Mouse (Mus musculus) CH12F3 (cell line): ENCODE data around the gene Cask.

Source experiments
- in situ Hi-C: fragments of 300-500 bp; cut with MboI; formaldehyde crosslinking; loops from 2 replicates; pipeline ENCODE4 v1.14.3; 2020; ENCODE audit warnings: low sequenced_read_pairs

The Cask gene

DNA sequence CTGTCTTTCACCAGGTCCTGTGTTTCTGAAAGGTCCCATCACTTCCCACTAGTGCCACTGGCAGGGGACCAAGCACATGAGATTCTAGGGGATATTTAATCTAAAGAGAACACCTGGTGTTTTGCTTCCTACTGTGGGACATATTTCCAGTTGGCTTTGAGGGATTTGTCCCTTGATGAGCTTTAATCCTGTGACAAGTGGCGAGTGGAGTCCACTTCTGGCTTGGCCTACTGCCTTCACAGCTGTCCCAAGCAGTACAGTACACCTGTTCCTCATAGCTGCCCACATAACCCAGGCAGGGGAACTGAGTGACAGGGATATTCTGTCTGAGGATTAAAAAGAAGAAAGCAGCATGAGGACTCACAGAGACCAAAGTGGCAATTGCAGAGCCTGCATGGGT, 375.8 kb downstream of the Cask start:
- in situ Hi-C loops, result no loop called here

DNA sequence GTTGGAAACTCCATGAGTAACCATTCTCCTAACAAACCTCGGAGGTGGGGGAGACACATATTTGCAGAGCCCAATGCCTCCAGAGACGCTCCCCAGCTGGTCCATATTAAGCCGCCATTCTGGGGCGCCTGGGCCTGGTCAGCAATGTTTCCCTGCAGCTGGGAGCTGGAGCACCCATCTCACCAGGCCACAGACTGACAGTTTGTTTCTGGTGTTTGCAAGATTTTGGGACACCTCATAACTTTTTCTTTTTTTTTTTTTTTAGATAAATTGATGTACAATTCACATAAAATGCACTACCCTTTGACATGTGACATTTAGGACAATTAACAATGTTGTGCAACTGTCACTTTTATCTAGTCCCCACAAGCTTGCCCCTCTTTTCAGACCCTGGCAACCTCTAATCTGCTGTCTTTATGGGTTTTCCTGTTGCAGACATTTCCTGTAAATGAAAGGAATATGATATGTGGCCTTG, 378.4 kb downstream of the Cask start:
- in situ Hi-C loops, result loop anchor here (25.0 kb wide), 2 partner anchors 190 to 235 kb away; partner anchors contain the start of gene Gpr82

- in situ Hi-C loops, result loop anchor here (25.0 kb wide), 2 partner anchors 190 to 235 kb away; partner anchors contain the start of gene Gpr82
Observed at GRCm38 (mm10) chrX:13471925-13472324, 379.2 kb downstream of the Cask start.

GRCm38 (mm10) chrX:13469160-13470116, 381.7 kb downstream of the Cask start:
- in situ Hi-C loops, result loop anchor here (25.0 kb wide), 2 partner anchors 193 to 232 kb away; partner anchors contain the start of gene Gpr82

DNA sequence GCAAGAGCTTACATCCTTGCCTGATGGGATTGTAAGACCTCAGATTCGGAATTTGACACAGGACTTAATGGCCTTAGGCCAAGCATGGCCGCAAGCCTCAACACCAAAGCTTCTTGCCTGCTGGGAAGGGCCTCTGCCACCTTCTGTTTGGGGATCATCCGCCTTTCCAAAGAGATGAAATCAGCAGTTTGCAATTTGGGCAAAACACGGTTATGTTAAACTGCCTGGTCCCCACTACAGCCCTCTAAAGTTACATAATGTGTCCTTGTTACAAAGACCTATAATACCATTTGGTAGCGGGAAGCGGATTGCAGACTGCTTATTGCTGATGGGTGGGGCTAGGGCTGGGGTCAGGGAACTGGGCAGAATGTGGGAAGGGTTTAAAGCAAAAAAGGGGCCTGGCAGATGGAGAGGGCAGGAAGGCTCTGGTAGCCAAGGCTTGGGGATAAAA, 384.0 kb downstream of the Cask start:
- in situ Hi-C loops, result loop anchor here (25.0 kb wide), 2 partner anchors 195 to 230 kb away; partner anchors contain the start of gene Gpr82
